Mouse (Mus musculus) limb, embryonic 10.5 days (tissue): ENCODE data around the gene Rhd. TPM values are rescaled to one million over a fixed set of nuclear protein-coding genes. Genes with fewer than 3 reads are reported as not detected.

ENCODE experiments used
- DNase-seq: peaks from one replicate; pipeline ENCODE4 v3.0.0-alpha.2; 2017; ENCODE audit warnings: low spot score
- H3K27ac ChIP-seq: fragments of 300-500 bp; sonication (generic); 2 replicates; pipeline ENCODE4 v1.5.1; 2016; ENCODE audit warnings: mild to moderate bottlenecking
- H3K27me3 ChIP-seq: fragments of 300-500 bp; sonication (generic); 2 replicates; pipeline ENCODE4 v1.6.1; 2016; ENCODE audit warnings: low read depth, mild to moderate bottlenecking; ENCODE audit not compliant: poor library complexity, severe bottlenecking
- H3K36me3 ChIP-seq: fragments of 300-500 bp; sonication (generic); 2 replicates; pipeline ENCODE4 v1.6.1; 2016; ENCODE audit warnings: mild to moderate bottlenecking, moderate library complexity
- H3K4me1 ChIP-seq: fragments of 300-500 bp; sonication (generic); 2 replicates; pipeline ENCODE4 v1.6.1; 2016
- H3K4me3 ChIP-seq: fragments of 300-500 bp; sonication (generic); 2 replicates; pipeline ENCODE4 v1.5.1; 2016; ENCODE audit warnings: mild to moderate bottlenecking, moderate library complexity
- H3K9me3 ChIP-seq: fragments of 300-500 bp; sonication (generic); replicated peaks from 2 replicates; pipeline ENCODE4 v1.6.1; 2016; ENCODE audit warnings: mild to moderate bottlenecking
- WGBS: fragments of 180-500 bp; shearing (Covaris S2); methylation state at CpG from one replicate; pipeline ENCODE4 v1.1.7; 2016; 5-methylcytosine and 5-hydroxymethylcytosine counted together
- polyA plus RNA-seq: library from polyadenylated mRNA; unstranded; fragments of >200 nt; fragmentation: Nextera tagmentation; extraction: Ambion mirVana; gene quantifications from 2 replicates; pipeline ENCODE4 v1.2.1, GENCODE M21; 2016

Gene Rhd
- polyA plus RNA-seq, 1 experiment from 2014 or later, result 9.7 TPM

- Histone ChIP-seq H3K9me3 (no peaks in the 10 kb centered on the region), H3K36me3 (no peaks in the 10 kb centered on the region), H3K27me3 (peaks cover 33% of the 10 kb centered on the region), H3K4me1 (peaks cover 21% of the 10 kb centered on the region), H3K27ac (no peak overlapping the region), H3K4me3 (0 out of 2 replicates have a peak overlapping the region, but pooled peaks have one; percentile 20)
- no peak for DNase-seq
- WGBS, result 79% methylated on average over 6 of the region's 6 CpGs
Measured at GRCm38 (mm10) chr4:134865340-134865739, 1.0 kb downstream of the Rhd start.

- Histone ChIP-seq H3K27ac (no peak overlapping the region), H3K36me3 (no peaks in the 10 kb centered on the region), H3K9me3 (no peaks in the 10 kb centered on the region), H3K4me1 (peaks cover 22% of the 10 kb centered on the region), H3K27me3 (peaks cover 37% of the 10 kb centered on the region), H3K4me3 (0 out of 2 replicates have a peak overlapping the region, but pooled peaks have one; percentile 20)
- WGBS, result 95% methylated on average over 5 of the region's 5 CpGs
- DNase-seq, result no peak
Measured at GRCm38 (mm10) chr4:134865789-134866188, 1.5 kb downstream of the Rhd start.

GRCm38 (mm10) chr4:134867213-134867612 is 2.9 kb downstream of the Rhd start:
- 89% methylated on average over 8 of the region's 8 CpGs for WGBS

GRCm38 (mm10) chr4:134867661-134868060 is 3.3 kb downstream of the Rhd start:
- DNase-seq, result no peak
- peaks cover 22% of the 10 kb centered on the region for H3K4me1 ChIP-seq
- H3K27ac ChIP-seq, result no peak overlapping the region
- H3K4me3 ChIP-seq, result no peak overlapping the region
- H3K36me3 ChIP-seq, result no peaks in the 10 kb centered on the region
- no peaks in the 10 kb centered on the region for H3K9me3 ChIP-seq
- 93% methylated on average over 8 of the region's 8 CpGs for WGBS
- H3K27me3 ChIP-seq, result peaks cover 50% of the 10 kb centered on the region

More at GRCm38 (mm10) chr4:134867213-134867612, 2.9 kb downstream of the Rhd start:
- Histone ChIP-seq H3K27ac (no peak overlapping the region), H3K36me3 (no peaks in the 10 kb centered on the region), H3K9me3 (no peaks in the 10 kb centered on the region), H3K4me1 (peaks cover 22% of the 10 kb centered on the region), H3K27me3 (peaks cover 49% of the 10 kb centered on the region), H3K4me3 (no peak overlapping the region)
- DNase-seq, result no peak

- H3K27ac ChIP-seq, result no peak overlapping the region
- no peaks in the 10 kb centered on the region for H3K9me3 ChIP-seq
- peaks cover 22% of the 10 kb centered on the region for H3K4me1 ChIP-seq
- no peak overlapping the region for H3K4me3 ChIP-seq
- H3K36me3 ChIP-seq, result no peaks in the 10 kb centered on the region
- 90% methylated on average over 10 of the region's 10 CpGs for WGBS
- H3K27me3 ChIP-seq, result peaks cover 50% of the 10 kb centered on the region
- DNase-seq, result no peak
Measured at GRCm38 (mm10) chr4:134868065-134868464, 3.7 kb downstream of the Rhd start.

- Histone ChIP-seq H3K27me3 (peaks cover 50% of the 10 kb centered on the region), H3K9me3 (no peaks in the 10 kb centered on the region), H3K27ac (no peak overlapping the region), H3K4me3 (no peak overlapping the region; the same call in 1 of the 2 replicates), H3K36me3 (no peaks in the 10 kb centered on the region), H3K4me1 (peaks cover 22% of the 10 kb centered on the region)
- 26% methylated on average over 8 of the region's 9 CpGs for WGBS
- no peak for DNase-seq
Measured at GRCm38 (mm10) chr4:134868490-134868889, 4.2 kb downstream of the Rhd start.

GRCm38 (mm10) chr4:134869068-134869730 is 4.9 kb downstream of the Rhd start:
- Histone ChIP-seq H3K9me3 (no peaks in the 10 kb centered on the region), H3K36me3 (no peaks in the 10 kb centered on the region), H3K4me3 (peak overlapping the region; percentile 32), H3K4me1 (peaks cover 22% of the 10 kb centered on the region), H3K27ac (0 out of 2 replicates have a peak overlapping the region, but pooled peaks have one; percentile 38), H3K27me3 (peaks cover 50% of the 10 kb centered on the region)
- 11% methylated on average over 16 of the region's 16 CpGs for WGBS
- peak; percentile 47 for DNase-seq

GRCm38 (mm10) chr4:134869815-134870375 is 5.6 kb downstream of the Rhd start:
- H3K4me1 ChIP-seq, result peaks cover 22% of the 10 kb centered on the region
- H3K27me3 ChIP-seq, result peaks cover 50% of the 10 kb centered on the region
- no peak for DNase-seq
- WGBS, result 46% methylated on average over 7 of the region's 7 CpGs
- peak overlapping the region; percentile 32 for H3K4me3 ChIP-seq
- 0 out of 2 replicates have a peak overlapping the region, but pooled peaks have one; percentile 38 for H3K27ac ChIP-seq
- H3K9me3 ChIP-seq, result no peaks in the 10 kb centered on the region
- no peaks in the 10 kb centered on the region for H3K36me3 ChIP-seq

GRCm38 (mm10) chr4:134871477-134871876 is 7.1 kb downstream of the Rhd start:
- WGBS, result 38% methylated on average over 4 of the region's 4 CpGs
- no peak overlapping the region for H3K4me3 ChIP-seq
- DNase-seq, result no peak
- H3K27ac ChIP-seq, result no peak overlapping the region
- H3K9me3 ChIP-seq, result no peaks in the 10 kb centered on the region
- peaks cover 22% of the 10 kb centered on the region for H3K4me1 ChIP-seq
- no peaks in the 10 kb centered on the region for H3K36me3 ChIP-seq
- peaks cover 50% of the 10 kb centered on the region for H3K27me3 ChIP-seq

GRCm38 (mm10) chr4:134871950-134872349 is 7.6 kb downstream of the Rhd start:
- no peak for DNase-seq
- 28% methylated on average over 2 of the region's 2 CpGs for WGBS
- H3K4me1 ChIP-seq, result peaks cover 22% of the 10 kb centered on the region
- H3K4me3 ChIP-seq, result no peak overlapping the region
- peaks cover 50% of the 10 kb centered on the region for H3K27me3 ChIP-seq
- H3K27ac ChIP-seq, result no peak overlapping the region
- no peaks in the 10 kb centered on the region for H3K36me3 ChIP-seq
- H3K9me3 ChIP-seq, result no peaks in the 10 kb centered on the region

- Histone ChIP-seq H3K27ac (no peak overlapping the region), H3K4me3 (no peak overlapping the region), H3K27me3 (peaks cover 9% of the 10 kb centered on the region), H3K4me1 (peaks cover 8% of the 10 kb centered on the region), H3K9me3 (no peaks in the 10 kb centered on the region), H3K36me3 (no peaks in the 10 kb centered on the region)
- DNase-seq, result no peak
- 86% methylated on average over 9 of the region's 9 CpGs for WGBS
Measured at GRCm38 (mm10) chr4:134876171-134876570, 11.8 kb downstream of the Rhd start.

GRCm38 (mm10) chr4:134879410-134879981 is 15.2 kb downstream of the Rhd start:
- Histone ChIP-seq H3K4me3 (peak overlapping the region; percentile 46), H3K9me3 (no peaks in the 10 kb centered on the region), H3K27me3 (no peaks in the 10 kb centered on the region), H3K36me3 (no peaks in the 10 kb centered on the region), H3K27ac (peak overlapping the region; percentile 1; the same call in 1 of the 2 replicates), H3K4me1 (peaks cover 11% of the 10 kb centered on the region)
- DNase-seq, result peak; percentile 73
- WGBS, result 2% methylated on average over 17 of the region's 17 CpGs

- peak overlapping the region; percentile 46 for H3K4me3 ChIP-seq
- 0 out of 2 replicates have a peak overlapping the region, but pooled peaks have one; percentile 1 for H3K27ac ChIP-seq
- no peaks in the 10 kb centered on the region for H3K27me3 ChIP-seq
- no peaks in the 10 kb centered on the region for H3K36me3 ChIP-seq
- peak; percentile 45 for DNase-seq
- 31% methylated on average over 6 of the region's 6 CpGs for WGBS
- no peaks in the 10 kb centered on the region for H3K9me3 ChIP-seq
- H3K4me1 ChIP-seq, result peaks cover 11% of the 10 kb centered on the region
Measured at GRCm38 (mm10) chr4:134880041-134880440, 15.7 kb downstream of the Rhd start.
